Mouse (Mus musculus) kidney, embryonic 16.5 days (tissue): ENCODE data around the gene Fignl1. TPM values are rescaled to one million over a fixed set of nuclear protein-coding genes. Genes with fewer than 3 reads are reported as not detected.
A peak's percentile ranks its signal among the peaks of the same experiment; 100 is the strongest.

Source experiments
- ATAC-seq: fragments of 200-750 bp; cut with Nextera tagmentation; 2 replicates; pipeline ENCODE4 v1.8.0; 2017; ENCODE audit warnings: moderate TSS enrichment; ENCODE audit not compliant: low FRiP score, low TSS enrichment
- H3K27ac ChIP-seq: fragments of 300-500 bp; sonication (generic); 2 replicates; pipeline ENCODE4 v1.5.1; 2014; ENCODE audit warnings: low read length
- H3K27me3 ChIP-seq: fragments of 300-500 bp; sonication (generic); 2 replicates; pipeline ENCODE4 v1.6.1; 2014; ENCODE audit warnings: low read length, control low read depth, mixed read lengths; ENCODE audit not compliant: insufficient read depth
- H3K36me3 ChIP-seq: fragments of 300-500 bp; sonication (generic); 2 replicates; pipeline ENCODE4 v1.6.1; 2014; ENCODE audit warnings: low read length, control low read depth, mixed read lengths; ENCODE audit not compliant: insufficient read depth
- H3K4me1 ChIP-seq: fragments of 300-500 bp; sonication (generic); 2 replicates; pipeline ENCODE4 v1.6.1; 2014; ENCODE audit warnings: low read length, control low read depth, mixed read lengths; ENCODE audit not compliant: insufficient read depth
- H3K4me2 ChIP-seq: fragments of 300-500 bp; sonication (generic); replicated peaks from 2 replicates; pipeline ENCODE4 v1.6.1; 2014; ENCODE audit warnings: low read depth, low read length
- H3K4me3 ChIP-seq: fragments of 300-500 bp; sonication (generic); 2 replicates; pipeline ENCODE4 v1.5.1; 2014; ENCODE audit warnings: mild to moderate bottlenecking, low read length
- H3K9ac ChIP-seq: fragments of 300-500 bp; sonication (generic); replicated peaks from 2 replicates; pipeline ENCODE4 v1.6.1; 2014; ENCODE audit warnings: low read length
- H3K9me3 ChIP-seq: fragments of 300-500 bp; sonication (generic); 2 replicates; pipeline ENCODE4 v1.6.1; 2016; ENCODE audit warnings: low read length, control low read depth
- WGBS: fragments of 180-500 bp; shearing (Covaris S2); extraction: QIAGEN DNeasy Blood & Tissue Kit; methylation state at CpG from one replicate; pipeline ENCODE4 v1.1.7; 2014; 5-methylcytosine and 5-hydroxymethylcytosine counted together
- polyA plus RNA-seq: library from polyadenylated mRNA; unstranded; fragments of >200 nt; fragmentation: Nextera tagmentation; extraction: Ambion mirVana; gene quantifications from 2 replicates; pipeline ENCODE4 v1.2.1, GENCODE M21; 2015

Fignl1 gene
- 66.9 and 69.5 TPM in 2 replicates for polyA plus RNA-seq

DNA sequence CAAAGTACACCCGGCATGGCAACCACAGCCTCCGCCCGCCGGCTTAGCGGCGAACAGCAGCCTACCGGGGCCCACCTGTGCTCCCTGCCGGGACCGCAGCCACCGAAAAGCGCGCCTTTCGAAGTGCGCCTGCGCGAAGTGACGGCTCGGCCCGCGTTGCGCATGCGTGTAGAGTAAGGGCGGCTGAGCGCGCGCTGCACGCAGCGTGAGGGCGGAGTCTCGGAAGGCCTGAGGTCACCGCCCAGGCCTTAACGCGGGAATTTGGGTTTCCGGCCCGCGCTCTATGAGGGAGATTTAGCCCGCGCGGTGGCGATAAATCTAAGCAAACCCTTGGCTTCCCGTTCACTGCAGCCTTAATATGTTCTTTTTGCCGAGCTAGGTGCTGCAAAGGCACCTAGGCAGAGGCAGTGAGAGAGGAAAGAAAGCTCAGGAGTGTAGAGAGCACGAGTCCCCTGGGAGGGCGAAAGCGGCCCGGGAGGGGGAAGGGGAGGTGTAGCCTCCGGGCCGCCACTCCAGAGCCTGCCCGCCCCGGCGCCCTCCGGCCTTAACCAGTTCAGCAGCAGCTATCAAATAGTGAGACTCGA, at the start of gene Fignl1:
Fignl1 (minus strand) TSS at position 143 of the 584 bp plus-strand sequence.
- Histone ChIP-seq H3K9ac (peak within 1 kb of the TSS; percentile 80), H3K4me2 (peak within 1 kb of the TSS; percentile 58), H3K27me3 (no peaks in the 10 kb centered on the region), H3K27ac (peak within 1 kb of the TSS; percentile 99), H3K4me1 (peaks cover 16% of the 10 kb centered on the region), H3K9me3 (no peaks in the 10 kb centered on the region), H3K36me3 (peaks cover 5% of the 10 kb centered on the region; the same call in 1 of the 2 replicates), H3K4me3 (peak within 1 kb of the TSS; percentile 64)
- ATAC-seq, result peak; percentile 96
- WGBS, result 0% methylated on average over 53 of the region's 53 CpGs

DNA sequence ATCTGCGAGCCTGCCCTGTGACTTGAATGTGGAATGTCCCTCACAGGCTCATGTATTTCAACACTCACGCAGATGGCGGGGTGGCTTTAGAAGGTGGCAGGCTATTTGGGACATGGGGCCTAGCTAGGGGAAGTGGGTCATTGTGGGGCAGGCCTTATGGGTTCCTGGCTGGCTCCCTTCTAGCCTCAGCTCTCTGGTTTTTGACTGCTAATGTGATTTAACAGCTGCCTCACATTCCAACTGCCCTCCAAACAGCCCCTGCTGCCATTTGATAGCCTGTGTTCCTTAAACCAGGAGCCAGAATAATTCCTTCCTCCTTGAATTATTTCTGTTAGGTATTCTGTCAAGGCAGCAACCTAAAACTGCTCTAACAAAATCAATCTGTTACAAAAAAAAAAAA, 48.2 kb upstream of the Fignl1 start:
- Histone ChIP-seq H3K4me2 (no peak overlapping the region), H3K9me3 (peaks cover 4% of the 10 kb centered on the region; the same call in 1 of the 2 replicates), H3K4me3 (no peak overlapping the region), H3K36me3 (no peaks in the 10 kb centered on the region), H3K27ac (peak overlapping the region; percentile 69; the same call in 1 of the 2 replicates), H3K27me3 (no peaks in the 10 kb centered on the region), H3K9ac (no peak overlapping the region), H3K4me1 (peaks cover 19% of the 10 kb centered on the region)
- WGBS, result 88% methylated on average over 3 of the region's 3 CpGs
- no peak for ATAC-seq

DNA sequence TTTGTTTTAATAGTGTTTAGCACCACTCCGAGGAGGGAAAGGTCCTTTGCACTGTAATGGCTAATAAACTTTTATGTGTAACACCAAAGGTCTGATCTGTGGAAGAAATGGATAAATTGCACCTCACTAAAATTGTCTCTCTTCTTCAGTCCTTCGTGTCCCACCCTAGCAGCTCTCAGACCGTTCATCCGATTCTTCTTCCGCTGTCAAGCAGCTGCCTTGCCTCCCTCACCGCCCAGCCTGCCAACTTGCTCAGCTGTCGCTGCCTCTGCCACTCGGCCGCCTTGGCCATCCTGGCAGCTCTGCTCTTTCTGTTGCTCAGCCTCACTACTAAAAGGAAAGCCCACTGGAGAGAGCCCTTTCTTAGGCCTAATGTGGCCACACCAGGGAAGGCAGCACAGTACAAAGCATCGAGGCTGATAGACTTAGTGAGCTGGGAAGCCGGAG, 46.9 kb upstream of the Fignl1 start:
- H3K4me3 ChIP-seq, result no peak overlapping the region
- H3K27ac ChIP-seq, result peak overlapping the region; percentile 91
- peaks cover 19% of the 10 kb centered on the region for H3K4me1 ChIP-seq
- peak overlapping the region; percentile 62 for H3K9ac ChIP-seq
- WGBS, result 16% methylated on average over 11 of the region's 11 CpGs
- no peaks in the 10 kb centered on the region for H3K27me3 ChIP-seq
- ATAC-seq, result peak; percentile 69
- H3K36me3 ChIP-seq, result no peaks in the 10 kb centered on the region
- peak overlapping the region; percentile 26; the same call in 1 of the 2 replicates for H3K4me2 ChIP-seq
- peaks cover 4% of the 10 kb centered on the region; the same call in 1 of the 2 replicates for H3K9me3 ChIP-seq

DNA sequence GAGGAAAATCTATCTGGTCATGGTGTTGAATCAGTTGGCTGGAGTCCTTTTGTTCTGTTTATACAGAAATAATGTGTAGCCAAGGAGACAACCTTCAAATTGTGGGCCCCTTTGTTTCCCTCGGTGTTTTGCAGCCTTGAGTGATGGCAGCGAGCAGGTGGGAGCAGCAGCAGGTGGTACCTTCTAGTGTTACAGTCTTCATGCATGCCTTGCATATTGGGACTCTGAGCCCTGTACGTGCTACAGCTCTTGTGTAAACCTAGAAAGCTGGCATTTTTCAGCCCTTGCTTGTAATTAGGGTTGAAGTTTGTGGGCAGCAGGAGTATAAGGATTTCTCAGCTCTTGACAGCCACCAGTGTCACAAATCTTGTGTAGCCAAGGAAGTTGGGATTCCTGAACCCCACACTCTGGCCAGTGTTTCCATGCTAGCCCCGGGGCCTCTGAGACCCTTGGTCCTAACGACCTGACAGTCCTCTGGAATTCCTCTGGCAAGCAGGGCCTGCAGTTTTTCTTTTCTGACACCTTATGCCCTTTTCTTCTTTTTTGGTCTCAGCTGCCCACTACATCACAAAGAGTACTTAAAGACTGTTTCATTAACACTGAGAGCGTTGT, 46.4 kb upstream of the Fignl1 start:
- no peak overlapping the region for H3K4me2 ChIP-seq
- H3K9me3 ChIP-seq, result peaks cover 4% of the 10 kb centered on the region; the same call in 1 of the 2 replicates
- H3K27ac ChIP-seq, result peak overlapping the region; percentile 91
- H3K27me3 ChIP-seq, result no peaks in the 10 kb centered on the region
- 18% methylated on average over 6 of the region's 6 CpGs for WGBS
- peak; percentile 89 for ATAC-seq
- no peaks in the 10 kb centered on the region for H3K36me3 ChIP-seq
- H3K4me1 ChIP-seq, result peaks cover 19% of the 10 kb centered on the region
- no peak overlapping the region for H3K4me3 ChIP-seq
- no peak overlapping the region; the same call in 1 of the 2 replicates for H3K9ac ChIP-seq

DNA sequence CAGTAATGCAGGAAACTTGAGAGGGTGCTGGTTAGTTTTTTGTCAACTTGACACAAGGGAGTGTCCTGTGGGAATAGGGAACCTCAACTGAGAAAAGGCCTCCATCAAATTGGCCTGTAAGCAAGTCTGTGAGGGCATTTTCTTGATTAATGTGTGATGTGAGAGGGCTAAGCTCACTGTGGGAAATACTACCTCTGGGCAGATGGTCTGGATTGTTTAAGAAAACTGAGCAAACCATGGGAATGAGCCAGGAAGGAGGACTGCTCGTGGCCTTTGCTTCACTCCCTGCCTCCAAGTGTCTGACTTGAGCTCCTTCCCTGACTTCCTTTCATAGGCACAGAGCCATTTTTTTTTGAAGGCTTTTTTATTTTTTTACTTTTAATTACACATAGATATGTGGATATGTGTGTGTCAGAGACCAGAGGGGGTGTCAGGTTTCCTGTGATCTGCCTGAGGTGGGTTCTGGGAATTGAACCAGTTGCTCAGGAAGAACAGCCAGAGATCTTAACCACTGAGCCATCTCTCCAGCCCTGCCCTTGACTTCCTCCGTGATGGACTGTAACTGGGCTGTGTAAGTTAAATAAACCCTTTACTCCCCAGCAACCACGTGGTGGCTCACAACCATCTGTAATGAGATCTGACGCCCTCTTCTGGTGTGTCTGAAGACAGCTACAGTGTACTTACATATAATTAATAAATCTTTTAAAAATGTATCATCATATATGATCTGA, 45.1 kb upstream of the Fignl1 start:
- ATAC-seq, result no peak
- Histone ChIP-seq H3K4me3 (no peak overlapping the region), H3K9ac (no peak overlapping the region), H3K4me1 (peaks cover 19% of the 10 kb centered on the region), H3K27me3 (no peaks in the 10 kb centered on the region), H3K36me3 (no peaks in the 10 kb centered on the region), H3K9me3 (peaks cover 4% of the 10 kb centered on the region; the same call in 1 of the 2 replicates), H3K4me2 (no peak overlapping the region), H3K27ac (peak overlapping the region; percentile 91)
- 28% methylated on average over 4 of the region's 4 CpGs for WGBS

DNA sequence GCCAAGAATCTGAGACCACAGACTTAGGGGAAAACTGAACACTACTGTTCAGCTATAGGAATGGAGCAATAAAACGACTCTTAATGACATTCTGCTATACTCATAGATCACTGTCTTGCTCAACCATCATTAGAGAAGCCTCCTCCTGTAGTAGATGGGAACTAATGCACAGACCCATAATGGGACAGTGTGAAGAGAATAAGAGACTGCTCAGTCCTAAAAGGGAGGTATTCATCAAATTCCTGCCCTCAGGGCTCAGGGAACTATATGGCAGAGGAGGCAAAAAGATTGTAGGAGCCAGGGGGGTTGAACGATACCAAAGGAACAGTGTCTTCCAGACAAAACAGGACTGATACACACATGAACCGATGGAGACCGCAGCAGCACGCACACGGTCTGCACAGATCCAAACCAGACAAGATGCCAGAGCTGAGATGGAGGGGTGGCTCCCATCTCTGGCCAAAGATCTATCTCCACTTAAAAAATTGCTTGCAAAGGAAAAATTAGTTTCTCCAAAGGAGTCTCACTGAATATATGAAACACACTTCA, 43.3 kb upstream of the Fignl1 start:
- no peaks in the 10 kb centered on the region for H3K36me3 ChIP-seq
- no peak overlapping the region for H3K4me2 ChIP-seq
- 77% methylated on average over 6 of the region's 6 CpGs for WGBS
- no peak overlapping the region for H3K4me3 ChIP-seq
- H3K4me1 ChIP-seq, result peaks cover 19% of the 10 kb centered on the region
- H3K9ac ChIP-seq, result no peak overlapping the region
- H3K27ac ChIP-seq, result no peak overlapping the region
- H3K9me3 ChIP-seq, result peaks cover 3% of the 10 kb centered on the region; the same call in 1 of the 2 replicates
- no peak for ATAC-seq
- H3K27me3 ChIP-seq, result no peaks in the 10 kb centered on the region

DNA sequence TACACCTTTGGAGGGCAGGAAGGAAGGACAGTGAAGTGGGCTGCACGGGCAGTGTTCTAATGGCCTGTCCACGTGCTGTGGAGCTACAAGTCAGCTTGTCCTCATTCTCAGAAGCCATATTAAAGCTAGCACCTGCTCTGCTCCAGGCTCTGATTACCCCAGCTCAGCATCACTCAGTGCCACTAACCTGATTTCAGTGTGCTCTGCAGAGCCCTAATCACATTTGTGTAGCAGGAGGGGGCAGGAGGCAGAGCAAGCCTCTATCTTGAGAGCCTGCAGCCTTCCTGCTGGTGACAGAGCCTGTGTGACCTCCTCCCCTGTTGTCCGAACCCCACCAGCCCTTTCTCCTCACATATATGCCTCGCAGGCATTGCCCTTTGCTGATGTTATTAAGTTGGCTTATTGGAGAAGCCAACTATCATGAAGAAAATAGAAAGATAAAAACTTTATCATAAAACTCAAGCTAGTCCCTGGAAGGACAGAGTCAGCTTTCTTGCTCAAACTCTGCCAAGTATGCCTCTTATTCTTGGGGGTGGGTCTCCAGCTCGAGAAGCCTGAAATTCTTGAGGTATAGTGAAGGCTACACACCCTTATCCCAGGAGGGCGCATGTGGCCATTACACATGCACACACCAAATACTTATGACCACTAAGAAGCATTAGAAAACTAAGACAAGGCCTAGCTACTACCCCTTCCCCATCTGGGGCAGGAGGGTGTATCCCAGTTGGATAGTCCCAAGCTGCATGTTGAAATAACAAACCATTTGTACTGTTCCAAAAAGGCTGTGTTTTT, 41.9 kb upstream of the Fignl1 start:
- Histone ChIP-seq H3K36me3 (no peaks in the 10 kb centered on the region), H3K27me3 (no peaks in the 10 kb centered on the region), H3K27ac (no peak overlapping the region), H3K9ac (no peak overlapping the region), H3K4me3 (no peak overlapping the region), H3K4me1 (peaks cover 12% of the 10 kb centered on the region), H3K9me3 (no peaks in the 10 kb centered on the region), H3K4me2 (no peak overlapping the region)
- 60% methylated on average over 6 of the region's 6 CpGs for WGBS
- no peak for ATAC-seq

DNA sequence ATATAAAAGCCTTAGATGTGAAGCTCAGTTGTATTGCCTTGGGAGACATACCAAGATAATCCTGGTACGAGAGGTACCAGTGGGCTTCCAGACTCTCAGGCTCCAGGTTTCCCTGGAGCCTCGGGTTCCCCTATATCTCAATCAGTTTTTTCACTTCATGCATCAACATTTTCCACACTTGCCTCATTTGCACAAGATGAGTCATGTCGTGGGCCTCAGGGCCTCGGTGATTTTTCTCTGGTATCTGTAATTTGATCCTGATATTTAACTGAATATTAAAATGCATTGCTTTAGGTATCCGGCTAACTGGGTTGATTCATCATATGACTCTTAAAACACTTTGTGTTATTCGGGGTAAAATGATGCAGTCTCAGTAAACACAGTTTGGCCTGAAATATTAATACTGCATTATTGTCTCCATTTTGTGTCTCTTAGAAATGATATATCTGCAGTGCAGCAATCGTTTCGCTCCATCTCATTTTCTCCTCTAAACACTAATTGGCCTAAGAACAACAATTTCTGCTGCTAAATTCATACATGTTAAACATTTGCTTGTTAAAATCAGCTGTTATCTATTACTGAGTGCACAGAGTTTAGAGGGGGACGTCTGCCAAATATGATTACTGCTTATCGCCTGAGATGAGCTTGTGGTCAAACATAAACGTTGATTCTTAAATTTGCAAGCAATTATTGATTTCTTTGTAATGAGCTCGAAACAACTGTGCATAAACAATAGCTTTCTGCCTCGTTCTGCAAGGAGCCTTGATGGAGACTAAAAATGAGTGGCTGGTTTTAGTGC, 41.0 kb upstream of the Fignl1 start:
- Histone ChIP-seq H3K9me3 (no peaks in the 10 kb centered on the region), H3K27me3 (no peaks in the 10 kb centered on the region), H3K27ac (no peak overlapping the region), H3K4me2 (no peak overlapping the region), H3K36me3 (no peaks in the 10 kb centered on the region), H3K9ac (no peak overlapping the region), H3K4me1 (peaks cover 3% of the 10 kb centered on the region), H3K4me3 (no peak overlapping the region)
- 69% methylated on average over 13 of the region's 13 CpGs for WGBS
- no peak for ATAC-seq
